ENCODE assay signal across 19 mouse cellular contexts in the genomic region with DNA sequence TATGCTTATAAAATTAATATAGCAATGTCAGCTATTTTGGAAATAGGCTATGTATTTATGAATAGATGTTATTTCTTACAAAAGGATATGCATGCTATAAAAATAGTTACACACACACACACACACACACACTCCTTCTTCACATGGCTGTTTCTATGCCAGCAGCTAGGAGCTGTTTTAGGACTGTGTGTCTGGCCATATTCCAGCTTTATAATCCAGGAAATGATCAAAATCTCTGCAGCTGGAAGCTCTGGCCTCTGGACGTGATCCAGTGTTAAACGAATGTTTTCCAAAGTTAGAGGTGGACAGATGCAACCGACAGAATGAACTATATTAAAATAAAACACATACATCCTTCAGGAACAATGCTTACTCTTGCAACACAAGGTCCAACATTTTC.
A peak's percentile ranks its signal among the peaks of the same experiment; 100 is the strongest.
DNase-seq lines count a peak whose midpoint lies in the region; ATAC-seq lines count a peak whose summit lies in the region.
"Had no signal": no experiment of that assay in that cellular context is flagged by ENCODE, and none has a peak within 500 bp of the region (broad histone marks: within the 10 kb centered on the region; RNA-seq: fewer than 3 reads in every experiment).

No protein-coding gene starts in this region.

- DNase-seq in kidney, adult 8-10 months = no peak
- DNase-seq in lung, postnatal 36 days = no peak
- peak; percentile 73 for DNase-seq in fat pad, adult 2 months (ENCODE audit: extremely low read depth, low read depth, low spot score)
- DNase-seq in spleen, postnatal 14 days (ENCODE audit: low spot score in 2 of 2) = no peak
- DNase-seq: B cell, adult 2 months; cerebellum, adult 9-10 months; gastrocnemius, postnatal 36 days; heart, postnatal 36 days; lung, adult 18-20 months; right cerebral cortex, postnatal 25 days; thymus, adult 2 months had no signal

- no peak overlapping the region for H3K4me3 ChIP-seq in kidney, embryonic 16.5 days (ENCODE audit: low read length)
- no peak overlapping the region for H3K4me3 ChIP-seq in lung, embryonic 16.5 days (ENCODE audit: low read length)
- H3K4me3 ChIP-seq in stomach, embryonic 15.5 days (replicated peaks) = no peak overlapping the region
- H3K4me3 ChIP-seq: forebrain, embryonic 13.5 days; heart, embryonic 12.5 days; neural tube, embryonic 12.5 days had no signal

- no peak overlapping the region for H3K9ac ChIP-seq in kidney, embryonic 16.5 days (replicated peaks; ENCODE audit: low read length)
- H3K9ac ChIP-seq in lung, embryonic 16.5 days (ENCODE audit: low read length) = no peak overlapping the region
- no peak overlapping the region for H3K9ac ChIP-seq in stomach, embryonic 15.5 days
- H3K9ac ChIP-seq: forebrain, embryonic 13.5 days; heart, embryonic 12.5 days; neural tube, embryonic 12.5 days had no signal

- H3K36me3 ChIP-seq in kidney, embryonic 16.5 days (ENCODE audit: insufficient read depth, low read length) = no peaks in the 10 kb centered on the region
- H3K36me3 ChIP-seq in lung, embryonic 16.5 days (ENCODE audit: control insufficient read depth, insufficient read depth, low read length) = no peaks in the 10 kb centered on the region
- H3K36me3 ChIP-seq in stomach, embryonic 15.5 days = no peaks in the 10 kb centered on the region
- H3K36me3 ChIP-seq: heart, embryonic 12.5 days; neural tube, embryonic 12.5 days had no signal

- peak; percentile 39; the same call in 1 of the 2 replicates for ATAC-seq in kidney, embryonic 16.5 days (ENCODE audit: low FRiP score, low TSS enrichment)
- ATAC-seq in lung, embryonic 16.5 days (ENCODE audit: low read depth) = peak; percentile 85; the same call in 1 of the 2 replicates
- peak; percentile 63; the same call in 1 of the 2 replicates for ATAC-seq in stomach, embryonic 15.5 days (ENCODE audit: insufficient read depth, low FRiP score, low read depth)
- ATAC-seq: forebrain, embryonic 13.5 days; hindbrain, embryonic 16.5 days had no signal

- no peak overlapping the region for H3K4me2 ChIP-seq in kidney, embryonic 16.5 days (replicated peaks; ENCODE audit: low read depth, low read length)
- H3K4me2 ChIP-seq in lung, embryonic 16.5 days (ENCODE audit: low read depth, low read length) = no peak overlapping the region
- H3K4me2 ChIP-seq in stomach, embryonic 15.5 days = no peak overlapping the region
- H3K4me2 ChIP-seq: forebrain, embryonic 13.5 days; heart, embryonic 12.5 days; midbrain, embryonic 11.5 days; neural tube, embryonic 12.5 days had no signal

- H3K27me3 ChIP-seq in kidney, embryonic 16.5 days (ENCODE audit: insufficient read depth, low read length) = no peaks in the 10 kb centered on the region
- H3K27me3 ChIP-seq in lung, embryonic 16.5 days (ENCODE audit: control insufficient read depth, insufficient read depth, low read depth, low read length) = no peaks in the 10 kb centered on the region
- no peaks in the 10 kb centered on the region for H3K27me3 ChIP-seq in stomach, embryonic 15.5 days (replicated peaks)
- H3K27me3 ChIP-seq: forebrain, embryonic 13.5 days; heart, embryonic 12.5 days; neural tube, embryonic 12.5 days had no signal

- H3K9me3 ChIP-seq in kidney, embryonic 16.5 days (ENCODE audit: low read length) = no peaks in the 10 kb centered on the region
- H3K9me3 ChIP-seq in lung, embryonic 16.5 days (ENCODE audit: control insufficient read depth, low read length) = no peaks in the 10 kb centered on the region
- no peaks in the 10 kb centered on the region for H3K9me3 ChIP-seq in stomach, embryonic 15.5 days
- H3K9me3 ChIP-seq: forebrain, embryonic 13.5 days; heart, embryonic 12.5 days; neural tube, embryonic 12.5 days had no signal

- WGBS in kidney, embryonic 16.5 days = 51% methylated on average over 3 of the region's 3 CpGs
- 34% methylated on average over 3 of the region's 3 CpGs for WGBS in lung, embryonic 16.5 days
- WGBS in stomach, embryonic 15.5 days = 35% methylated on average over 3 of the region's 3 CpGs

- H3K4me1 ChIP-seq in kidney, embryonic 16.5 days (ENCODE audit: insufficient read depth, low read length) = no peaks in the 10 kb centered on the region
- peaks cover 6% of the 10 kb centered on the region; the same call in 1 of the 2 replicates for H3K4me1 ChIP-seq in lung, embryonic 16.5 days (replicated peaks; ENCODE audit: control insufficient read depth, insufficient read depth, low read length)
- peaks cover 7% of the 10 kb centered on the region; the same call in 1 of the 2 replicates for H3K4me1 ChIP-seq in stomach, embryonic 15.5 days
- H3K4me1 ChIP-seq: forebrain, embryonic 13.5 days; heart, embryonic 12.5 days; neural tube, embryonic 12.5 days had no signal

- H3K27ac ChIP-seq in kidney, embryonic 16.5 days (ENCODE audit: low read length) = no peak overlapping the region
- H3K27ac ChIP-seq in lung, embryonic 16.5 days (ENCODE audit: low read length) = peak overlapping the region; percentile 21
- peak overlapping the region; percentile 67; the same call in 1 of the 2 replicates for H3K27ac ChIP-seq in stomach, embryonic 15.5 days
- H3K27ac ChIP-seq: forebrain, embryonic 13.5 days; neural tube, embryonic 12.5 days had no signal
